Mouse (Mus musculus) megakaryocyte, adult 5-6 weeks (primary cell): ENCODE data around the gene Sars2. TPM values are rescaled to one million over a fixed set of nuclear protein-coding genes. Genes with fewer than 3 reads are reported as not detected.
A peak's percentile ranks its signal among the peaks of the same experiment; 100 is the strongest.

Source experiments
- ATAC-seq: 2 replicates; pipeline ENCODE4 v1.8.0; 2016; ENCODE audit warnings: mild to moderate bottlenecking, inconsistent platforms; ENCODE audit not compliant: poor library complexity, severe bottlenecking
- total RNA-seq, 2 experiments: library from RNA; stranded (forward) in 1 of 2; stranded (reverse) in 1 of 2; fragments of 153-499, 151-499 nt in 1 of 2; fragments of 221-1000, 200-1000 nt in 1 of 2; gene quantifications; 2 replicates each; pipeline versions ENCODE4 v1.2.3 to v1.2.4; 2015 to 2017

The Sars2 gene
- total RNA-seq, 2 experiments from 2014 or later, result 4.8 to 6.9 TPM

DNA sequence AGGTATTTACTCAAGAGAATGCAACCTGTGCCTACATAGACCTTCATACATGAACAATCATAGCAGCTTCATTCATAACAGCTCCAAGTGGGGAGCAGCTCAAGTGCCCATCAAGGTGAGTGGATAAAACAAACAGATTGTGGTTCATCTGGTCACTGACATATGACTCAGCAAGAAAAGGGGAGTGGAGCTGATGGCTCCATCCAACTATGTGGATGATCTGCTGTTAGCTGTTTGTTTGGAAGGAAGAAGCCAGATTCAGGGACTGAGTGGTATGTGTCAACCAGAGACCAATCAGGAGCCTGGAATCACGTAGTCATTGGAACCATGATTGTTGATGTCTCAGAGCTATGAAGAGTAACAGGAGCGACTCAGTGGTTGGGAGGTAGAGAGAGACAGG lies 17.2 kb upstream of the Sars2 start:
- no peak for ATAC-seq

DNA sequence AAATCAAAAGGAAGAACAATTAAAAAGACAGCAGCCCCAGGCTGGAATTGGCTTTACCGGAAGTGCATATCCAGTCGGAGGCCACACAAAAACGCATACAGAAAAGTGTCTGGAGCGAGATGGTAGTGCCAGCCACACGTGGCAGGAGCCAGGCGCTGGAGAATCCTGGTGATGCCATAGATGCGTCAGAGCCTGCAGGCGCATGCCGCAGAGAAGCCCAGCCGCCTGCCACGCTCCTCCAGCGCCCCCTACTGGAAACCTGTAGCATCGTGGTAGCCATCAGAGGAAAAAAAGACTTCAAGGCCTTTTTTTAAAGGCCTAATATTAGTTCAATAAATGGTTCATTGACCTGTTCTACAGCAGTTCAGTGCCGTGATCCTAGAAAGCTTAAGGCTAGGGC lies 15.2 kb upstream of the Sars2 start:
- peak; percentile 97 for ATAC-seq

DNA sequence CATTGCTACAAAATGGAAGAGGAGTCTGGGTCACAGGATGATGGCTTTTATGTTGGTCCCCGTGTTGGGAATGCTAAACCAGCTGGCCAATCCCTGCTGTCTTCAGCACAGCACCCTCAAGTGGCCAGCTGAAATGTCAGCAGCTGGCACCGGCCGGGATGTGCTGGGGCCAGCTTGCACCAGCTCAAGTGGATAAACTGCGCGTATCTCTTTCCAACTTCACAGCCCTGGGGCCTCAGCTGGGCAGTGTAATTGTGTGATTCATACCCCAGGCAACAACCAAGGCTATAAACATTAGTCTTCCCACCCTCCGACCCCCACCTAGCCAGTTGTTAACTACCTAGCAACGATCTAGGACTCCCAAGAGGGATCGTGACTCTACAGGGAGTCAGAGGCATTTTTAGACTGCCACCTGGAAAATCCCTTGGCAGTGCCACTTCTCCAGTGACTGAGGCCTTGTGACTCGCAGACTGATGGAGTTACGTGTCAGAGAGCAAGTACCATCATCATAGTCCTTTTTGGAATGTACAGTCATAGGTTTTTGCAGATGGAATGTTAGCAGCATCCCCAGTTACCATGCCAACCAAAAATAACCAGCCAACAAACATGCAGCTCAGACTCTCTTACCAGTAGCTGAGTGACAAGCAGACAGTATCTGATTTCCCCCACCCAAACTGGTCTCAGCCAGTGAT lies 14.0 kb upstream of the Sars2 start:
- ATAC-seq, result no peak

DNA sequence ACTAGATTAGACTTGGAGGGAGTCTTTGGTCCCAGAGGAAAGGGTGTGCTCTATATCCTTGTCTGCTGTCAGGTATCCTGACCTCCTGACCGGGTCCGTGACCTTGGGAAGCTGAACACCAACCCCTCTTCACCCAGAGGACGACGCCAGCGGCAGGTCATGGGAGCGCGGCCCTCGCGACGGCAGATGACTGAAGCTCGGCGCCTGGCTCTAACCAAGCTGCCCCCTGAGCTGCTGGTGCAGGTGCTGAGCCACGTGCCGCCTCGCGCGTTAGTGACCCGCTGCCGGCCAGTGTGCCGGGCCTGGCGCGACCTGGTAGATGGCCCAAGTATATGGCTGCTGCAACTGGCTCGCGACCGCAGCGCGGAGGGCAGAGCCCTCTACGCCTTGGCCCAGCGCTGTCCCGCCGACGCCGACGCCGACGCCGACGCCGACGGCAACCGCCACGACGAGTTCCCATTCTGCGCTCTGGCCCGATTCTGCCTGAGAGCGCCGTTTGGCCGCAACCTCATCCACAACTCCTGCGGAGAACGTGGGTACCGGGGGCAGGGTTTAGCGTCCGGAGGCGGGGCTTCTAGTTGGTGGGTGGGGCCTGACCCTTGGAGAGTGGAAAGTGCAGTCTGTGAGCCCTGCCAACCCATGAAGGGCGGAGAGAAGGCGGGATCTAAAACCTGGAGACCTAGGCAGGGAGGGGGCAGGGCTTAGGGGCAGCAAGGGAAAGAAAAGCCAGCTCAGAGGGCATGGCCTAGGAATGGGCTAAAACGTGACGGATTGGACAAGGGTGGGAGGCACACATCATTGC lies 9.2 kb upstream of the Sars2 start:
- ATAC-seq, result peak; percentile 97

DNA sequence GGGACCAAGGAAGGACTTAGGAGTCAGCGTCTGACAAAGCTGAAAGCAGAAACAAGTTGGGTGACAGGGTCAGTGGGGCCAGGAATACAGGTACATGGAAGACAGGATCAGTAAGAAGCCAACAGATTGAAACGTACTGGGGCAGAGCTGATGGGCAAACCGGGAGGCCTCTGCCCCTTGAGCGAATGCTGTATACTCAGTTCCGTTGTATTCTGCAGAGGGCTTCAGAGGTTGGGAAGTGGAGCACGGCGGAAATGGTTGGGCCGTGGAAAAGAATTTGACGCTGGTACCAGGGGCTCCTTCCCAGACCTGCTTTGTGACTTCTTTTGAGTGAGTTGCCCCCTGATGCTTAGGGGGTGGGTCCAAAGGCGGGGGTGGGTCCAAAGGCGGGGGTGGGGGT lies 8.6 kb upstream of the Sars2 start:
- 0 out of 2 replicates have a peak, but pooled peaks have one; percentile 17 for ATAC-seq

DNA sequence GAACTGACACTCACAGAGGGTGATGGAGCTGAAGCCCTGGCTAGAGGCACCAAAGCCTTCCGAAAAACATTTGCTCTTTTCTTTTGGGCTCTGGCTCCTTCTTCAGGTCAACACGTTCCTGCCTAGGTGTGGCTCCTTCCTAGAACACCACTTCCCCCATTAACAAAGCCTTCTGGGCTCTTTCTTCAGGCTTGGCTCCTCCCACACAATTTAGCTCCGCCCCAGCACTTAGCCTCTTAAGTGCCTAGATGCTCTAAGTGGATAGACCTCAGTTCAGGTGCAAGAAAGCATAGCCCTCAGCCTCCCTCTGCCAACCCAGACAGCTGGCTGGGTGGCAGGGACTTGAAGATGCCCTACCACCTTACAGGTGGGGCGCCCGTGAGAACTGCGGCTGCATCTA lies 6.1 kb upstream of the Sars2 start:
- ATAC-seq, result no peak

DNA sequence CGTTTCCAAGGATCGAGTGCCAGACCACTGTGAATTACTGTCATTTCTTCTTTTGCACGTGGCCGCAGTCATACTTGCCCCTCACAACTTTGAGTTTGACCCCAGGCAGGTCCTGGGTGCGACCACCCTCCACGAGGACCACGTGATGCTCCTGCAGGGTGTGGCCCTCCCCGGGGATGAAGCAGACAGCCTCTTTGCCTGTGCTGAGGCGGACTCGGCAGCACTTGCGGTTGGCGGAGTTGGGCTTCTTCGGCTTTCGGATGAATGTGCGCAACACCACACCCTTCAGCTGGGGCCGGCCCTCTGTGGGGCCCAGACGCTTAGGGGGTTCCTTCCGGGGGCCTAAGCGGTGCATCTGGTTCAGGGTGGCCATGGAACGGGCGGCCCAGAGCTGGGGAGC lies 2.0 kb upstream of the Sars2 start:
- ATAC-seq, result no peak

DNA sequence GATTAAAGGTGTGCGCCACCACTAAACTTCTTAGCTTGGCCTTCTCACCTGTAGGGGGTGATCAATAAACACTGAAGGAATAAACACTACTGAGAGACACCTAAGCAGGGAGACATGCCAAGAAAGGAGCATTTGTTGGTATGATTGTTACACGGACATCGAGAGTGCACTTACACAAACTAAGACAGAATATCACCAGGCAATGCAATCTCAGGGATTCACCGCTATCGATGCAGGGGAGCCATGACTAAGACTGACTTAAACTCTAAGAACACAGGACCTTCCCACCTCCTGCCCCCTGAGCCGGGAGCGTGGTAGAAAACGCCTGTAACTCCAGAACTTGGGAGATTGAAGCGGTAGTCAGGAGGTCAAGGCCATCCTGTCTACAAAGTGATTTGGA lies 843 bp upstream of the Sars2 start:
- ATAC-seq, result no peak

DNA sequence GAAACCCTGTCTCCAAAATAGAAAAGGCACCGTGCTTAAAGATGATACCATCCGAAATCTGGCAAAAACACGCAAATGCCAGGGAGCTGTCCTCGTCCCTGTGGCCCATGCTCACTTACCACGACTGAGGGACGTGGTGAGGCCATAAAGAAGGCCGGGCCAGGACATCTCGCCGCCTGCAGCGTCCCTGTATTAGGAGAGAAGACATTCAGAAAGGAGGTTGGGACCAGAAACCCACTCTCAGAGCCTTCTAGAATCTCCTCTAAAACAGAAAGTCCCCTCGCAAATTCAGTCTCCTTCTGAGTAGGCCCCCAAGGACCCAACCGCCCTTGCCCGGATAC lies 454 bp upstream of the Sars2 start:
- ATAC-seq, result peak; percentile 22

DNA sequence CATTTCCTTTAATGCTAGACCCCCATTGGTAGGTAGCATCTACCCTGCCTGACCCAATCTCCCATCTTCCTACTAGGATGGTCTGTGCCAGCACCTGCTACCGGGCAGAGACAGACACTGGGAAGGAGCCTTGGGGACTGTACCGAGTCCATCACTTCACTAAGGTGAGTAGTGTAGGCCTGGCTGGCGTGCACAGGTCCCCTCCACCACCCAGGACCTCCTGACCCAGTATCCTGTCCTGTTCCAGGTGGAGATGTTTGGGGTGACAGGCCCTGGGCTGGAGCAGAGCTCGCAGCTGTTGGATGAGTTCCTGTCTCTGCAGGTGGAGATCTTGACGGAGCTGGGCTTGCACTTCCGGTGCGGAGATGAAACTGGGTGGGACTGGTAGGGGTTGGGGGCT lies 8.1 kb downstream of the Sars2 start:
- ATAC-seq, result no peak

DNA sequence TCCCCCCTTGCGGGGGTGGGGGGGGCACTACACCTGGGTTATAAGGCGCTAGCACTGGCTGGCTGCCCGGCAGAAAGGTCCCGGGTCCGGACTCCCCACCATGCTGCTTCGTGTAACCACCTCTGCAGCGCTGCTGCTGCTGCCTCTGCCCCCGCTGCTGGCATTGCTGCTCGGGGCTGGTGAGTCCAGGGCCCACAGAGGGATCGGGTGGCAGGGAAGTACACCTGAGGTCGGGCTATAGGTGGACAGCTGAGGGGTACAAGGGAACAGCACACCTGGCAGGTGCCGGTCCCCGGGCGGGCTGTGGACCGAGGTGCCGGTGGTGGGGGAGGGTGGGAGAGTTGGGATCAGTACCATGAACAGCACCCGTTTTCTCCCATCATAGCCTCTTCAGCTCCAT lies 14.3 kb downstream of the Sars2 start, which contains the start of gene Ccer2:
Gene Ccer2, plus strand, starts transcription at position 96 of the 400 bp plus-strand sequence.
- no peak for ATAC-seq

DNA sequence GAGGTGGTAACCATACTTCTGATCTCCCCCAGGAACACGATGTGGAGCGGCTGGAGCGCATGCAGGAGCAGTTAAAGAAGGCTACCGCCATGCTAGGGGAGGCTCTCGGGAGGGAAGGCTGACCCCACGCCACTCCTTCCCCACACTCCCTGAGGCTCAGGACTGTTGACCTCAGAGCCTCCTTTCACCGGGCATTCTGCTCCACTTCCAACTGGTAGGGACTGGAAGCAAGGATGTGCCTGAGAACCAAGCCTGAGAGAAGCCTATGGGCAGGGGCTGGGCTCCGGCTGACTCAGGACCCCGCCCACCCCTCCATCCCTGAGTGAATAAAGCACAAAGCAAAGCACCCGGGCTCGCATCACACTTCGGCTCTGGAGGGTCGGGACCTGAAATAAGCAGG lies 16.8 kb downstream of the Sars2 start:
- ATAC-seq, result no peak

DNA sequence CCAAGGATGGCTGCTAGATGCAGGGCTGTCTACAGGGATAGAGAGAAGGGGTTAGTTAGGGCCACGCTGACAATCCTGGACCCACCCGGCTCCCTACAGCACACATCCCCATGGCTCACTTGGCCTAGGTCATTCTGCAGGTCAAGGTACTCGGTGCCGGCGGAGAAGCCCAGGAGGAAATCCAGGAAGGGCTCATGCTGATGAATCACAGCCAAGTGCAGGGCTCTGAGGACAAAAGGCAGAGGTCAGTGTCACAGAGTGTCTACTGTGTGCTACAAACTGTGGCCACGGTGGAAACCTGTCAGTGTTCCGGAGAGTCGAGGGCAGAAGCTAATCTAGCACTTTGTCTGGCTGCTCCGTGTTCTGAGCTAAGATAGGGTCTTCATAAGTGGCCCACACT lies 20.1 kb downstream of the Sars2 start:
- ATAC-seq, result no peak

DNA sequence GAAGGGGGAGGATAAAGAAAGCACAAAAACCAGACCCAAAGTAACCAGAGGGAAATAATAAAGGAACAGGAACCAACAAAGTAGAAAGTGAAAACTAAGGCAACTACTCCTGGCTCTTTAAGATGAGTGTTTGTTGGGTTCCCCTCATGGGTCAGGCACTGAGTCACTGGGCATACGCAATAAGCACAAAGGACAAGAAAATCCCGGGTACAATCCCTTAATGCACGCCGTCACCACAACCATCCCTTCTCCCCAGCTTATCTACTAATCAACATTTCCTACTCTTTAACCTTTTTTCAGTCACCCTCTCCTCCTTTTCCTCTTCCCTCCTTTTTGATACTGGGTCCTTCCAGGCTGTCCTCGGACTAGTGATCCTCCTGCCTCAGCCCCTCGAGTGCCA lies 23.4 kb downstream of the Sars2 start:
- no peak; the same call in 1 of the 2 replicates for ATAC-seq

DNA sequence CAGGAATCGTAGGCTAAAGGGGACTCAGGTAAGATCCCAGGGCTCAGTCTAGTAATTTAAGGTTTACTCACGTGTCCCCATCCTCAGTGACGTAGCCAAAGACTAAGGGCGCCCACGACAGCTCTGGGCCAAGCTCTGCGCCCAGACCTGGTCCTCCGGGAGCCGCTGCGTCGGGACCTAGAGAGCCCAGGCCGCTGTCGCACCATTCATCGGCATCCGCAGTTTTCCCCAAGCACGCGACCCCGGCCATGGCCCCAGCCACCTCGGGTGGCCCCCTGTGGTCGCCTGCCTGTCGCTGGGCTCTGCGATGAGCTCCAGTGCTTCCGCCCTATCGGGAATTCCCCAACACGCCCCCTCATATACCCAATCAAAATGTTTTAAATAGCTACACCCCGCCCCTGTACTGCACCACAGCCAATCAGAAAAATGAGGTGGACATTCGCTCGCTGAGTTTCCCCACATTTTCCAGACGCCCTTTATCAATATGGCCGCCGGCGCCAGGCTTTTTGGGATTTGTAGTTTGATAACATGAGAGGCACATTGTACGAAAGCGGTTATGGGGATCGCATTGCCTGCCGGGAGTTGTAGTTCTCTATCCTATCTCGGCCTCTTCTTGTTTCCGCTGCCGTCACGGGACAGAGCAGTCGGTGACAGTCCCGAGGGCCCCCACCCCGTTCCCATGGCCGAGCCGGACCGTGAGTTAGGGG lies 24.5 kb downstream of the Sars2 start, which contains the start of gene Sirt2:
Gene Sirt2, plus strand, starts transcription at position 563 of the 707 bp plus-strand sequence.
- ATAC-seq, result peak; percentile 96

DNA sequence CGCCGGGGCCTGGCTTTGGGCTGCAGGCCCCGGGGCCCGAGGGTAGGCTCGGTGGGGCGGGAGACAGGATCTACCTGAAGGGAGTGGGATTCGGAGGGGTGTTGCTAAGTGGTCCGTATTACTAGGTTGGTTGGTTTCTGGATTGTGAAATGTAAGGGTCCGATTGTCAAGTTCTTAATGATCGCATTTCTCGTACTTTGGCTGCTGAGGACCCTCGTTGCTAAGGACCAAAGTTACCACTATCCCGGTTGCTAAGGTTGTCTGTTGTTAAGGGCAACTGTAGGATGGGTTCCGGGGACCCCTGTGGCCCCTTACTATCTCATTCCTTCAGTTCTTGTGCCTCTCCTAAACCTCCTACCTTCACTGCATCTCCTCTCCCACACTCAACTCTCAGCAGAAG lies 25.1 kb downstream of the Sars2 start:
- ATAC-seq, result no peak

DNA sequence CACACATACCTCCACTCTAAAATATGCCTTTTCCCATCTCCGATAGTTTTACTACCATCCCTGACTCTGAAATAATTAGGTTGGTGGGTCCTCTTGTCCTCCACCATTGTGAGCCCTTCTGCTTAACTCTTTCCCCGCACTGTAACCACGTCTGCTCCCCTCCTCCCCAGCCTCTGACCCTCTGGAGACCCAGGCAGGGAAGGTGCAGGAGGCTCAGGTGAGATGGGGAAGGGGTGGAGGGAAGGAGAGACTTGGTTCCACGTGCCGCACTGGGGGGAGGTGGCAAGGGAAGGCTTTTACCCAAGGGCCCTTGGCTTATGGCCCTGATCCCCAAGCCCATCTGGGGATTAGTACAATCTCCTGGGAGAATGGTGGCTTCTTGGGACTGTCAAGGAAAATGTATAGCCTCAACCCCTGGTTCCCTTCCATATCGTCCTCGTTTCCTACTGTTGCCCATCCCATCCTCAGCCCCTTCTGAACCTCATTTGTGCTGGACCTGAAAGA lies 25.7 kb downstream of the Sars2 start, which contains the start of gene Nfkbib:
Gene Nfkbib, minus strand, starts transcription at position 51 of the 504 bp plus-strand sequence.
- ATAC-seq, result no peak

DNA sequence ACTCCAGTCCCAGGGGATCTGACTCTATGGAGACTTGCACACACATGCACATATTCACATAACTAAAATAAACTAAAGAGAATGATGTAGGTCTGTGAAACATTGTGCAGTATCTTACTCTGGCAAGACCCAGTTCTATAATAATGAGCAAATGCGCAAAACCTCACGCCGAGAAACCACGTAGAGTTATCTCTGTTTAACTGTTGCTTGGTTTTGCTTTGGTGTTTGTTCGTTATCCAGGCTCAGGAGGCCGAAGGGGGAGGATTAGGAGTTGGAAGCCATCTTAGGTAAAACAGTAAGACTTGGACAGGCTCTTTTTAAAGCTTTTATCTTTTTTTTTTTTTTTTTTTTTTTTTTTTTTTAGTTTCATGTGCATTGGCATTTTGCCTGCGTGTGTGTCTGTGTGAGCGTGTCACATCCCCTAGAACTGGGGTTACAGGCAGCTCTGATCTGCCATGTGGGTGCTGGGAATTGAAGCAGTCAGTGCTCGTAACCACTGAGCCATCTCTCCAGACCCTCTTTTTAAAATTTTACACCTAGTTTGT lies 27.7 kb downstream of the Sars2 start:
- no peak for ATAC-seq

DNA sequence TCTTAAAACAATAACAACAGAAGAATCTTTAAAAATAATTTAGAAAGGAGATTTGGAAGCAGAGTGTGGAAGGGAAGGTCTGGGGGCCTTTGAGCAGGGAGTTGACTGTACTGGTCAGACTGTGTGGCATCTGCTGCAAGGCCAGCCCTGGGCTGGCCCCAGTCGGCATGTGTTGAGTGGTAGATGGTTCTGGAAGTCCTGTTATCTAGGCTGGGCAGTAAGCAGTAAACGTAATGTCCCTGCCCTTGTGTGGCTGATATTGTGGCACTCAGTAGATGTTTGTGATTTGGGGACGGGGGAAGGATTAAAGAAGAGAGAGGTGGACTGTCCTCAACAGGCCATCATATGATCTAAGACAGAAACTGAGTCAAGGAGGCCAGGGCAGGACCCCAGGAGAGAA lies 28.5 kb downstream of the Sars2 start:
- no peak for ATAC-seq

DNA sequence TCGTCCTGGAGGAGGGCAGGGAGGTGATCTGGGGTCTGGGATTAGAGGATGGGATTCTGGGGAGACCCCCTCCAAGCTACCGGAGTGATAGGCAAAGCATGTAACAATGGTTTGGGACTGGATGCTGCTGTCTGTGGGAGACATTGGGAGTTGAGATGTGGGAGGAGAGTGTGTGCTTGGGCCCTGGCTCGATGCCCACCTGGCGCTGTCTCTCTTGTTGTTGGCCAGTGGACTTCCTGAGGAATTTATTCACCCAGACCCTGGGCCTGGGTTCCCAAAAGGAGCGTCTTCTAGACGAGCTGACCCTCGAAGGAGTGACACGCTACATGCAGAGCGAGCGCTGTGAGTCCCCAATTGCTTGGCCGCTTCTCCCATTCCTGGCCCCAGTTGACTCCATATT lies 30.1 kb downstream of the Sars2 start:
- ATAC-seq, result no peak

DNA sequence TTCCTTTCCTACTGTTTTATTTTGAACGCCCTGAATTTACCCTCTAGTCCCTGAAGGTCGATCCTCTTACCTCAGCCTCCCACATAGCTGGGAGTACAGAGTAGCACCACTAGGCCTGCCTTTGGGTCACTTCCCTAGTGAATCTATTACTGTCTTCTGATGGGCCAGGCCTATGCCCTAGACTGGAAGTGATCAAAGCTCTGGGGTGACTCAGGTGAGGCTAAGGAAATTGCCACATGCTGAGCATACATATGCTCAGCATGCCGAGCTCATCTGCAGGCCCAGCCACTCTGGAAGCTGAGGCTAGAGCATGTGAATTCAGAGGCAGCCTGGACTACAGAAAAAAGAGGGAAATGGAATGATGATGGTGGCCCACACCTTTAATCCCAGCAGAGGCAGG lies 31.4 kb downstream of the Sars2 start:
- ATAC-seq, result peak; percentile 90
